Mouse (Mus musculus): ENCODE data around the gene Shq1.

The Shq1 gene

DNA sequence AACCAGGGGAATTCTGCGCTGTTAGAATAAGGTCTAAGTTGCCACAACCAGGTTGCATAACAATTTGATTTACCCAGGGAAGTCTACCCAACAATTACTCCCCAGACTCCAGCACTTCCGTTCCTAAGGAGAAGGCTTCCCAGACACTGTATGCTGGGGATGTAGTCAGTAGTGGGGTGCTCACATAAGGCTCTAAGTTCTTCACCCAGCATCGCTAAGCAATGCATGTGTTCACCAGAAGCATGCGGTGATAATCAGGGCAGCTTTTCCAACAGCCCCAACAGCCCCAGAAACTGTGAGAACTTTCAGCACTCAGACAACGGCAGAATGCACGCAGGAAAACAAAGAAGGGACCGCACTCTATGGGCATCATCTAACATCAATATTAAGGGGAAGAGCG lies 77.1 kb downstream of the Shq1 start:
- no peak for DNase-seq

DNA sequence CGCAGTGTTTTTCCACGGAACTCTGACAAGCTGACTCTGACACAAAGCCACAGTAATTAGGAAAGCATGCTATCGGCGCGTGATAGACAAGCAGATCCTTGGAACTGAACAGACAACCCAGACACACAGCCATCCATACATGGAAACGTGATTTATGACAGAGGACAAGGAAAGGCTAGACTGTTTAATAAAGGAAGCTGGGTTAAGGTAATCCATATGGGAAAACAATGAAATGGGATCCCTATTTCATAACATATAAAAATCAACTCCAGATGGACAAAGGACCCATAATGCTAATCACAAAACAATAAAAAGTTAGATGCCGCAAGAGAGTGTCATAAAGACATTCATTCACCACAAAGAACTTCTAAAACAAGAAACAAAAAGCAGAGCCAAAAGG lies 78.0 kb downstream of the Shq1 start:
- no peak for DNase-seq

DNA sequence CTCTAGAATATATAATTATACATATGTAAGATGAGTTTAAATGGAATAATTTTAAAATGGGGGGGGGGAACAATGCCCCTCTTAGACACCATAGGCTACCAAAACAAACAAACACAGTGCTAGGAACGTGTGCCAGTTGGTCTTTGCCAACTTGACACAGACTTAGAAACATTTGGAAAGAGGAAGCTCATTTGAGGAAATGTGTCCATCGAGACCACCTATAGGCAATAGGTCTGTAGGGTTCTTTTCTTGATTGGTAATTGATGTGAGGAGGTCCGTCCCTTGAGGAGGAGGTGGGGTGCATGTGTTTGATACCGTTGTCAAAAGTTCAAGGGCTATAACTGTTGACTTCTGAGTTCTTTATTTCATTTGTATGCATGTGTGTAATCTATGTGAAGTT lies 80.4 kb downstream of the Shq1 start:
- DNase-seq: no peak

DNA sequence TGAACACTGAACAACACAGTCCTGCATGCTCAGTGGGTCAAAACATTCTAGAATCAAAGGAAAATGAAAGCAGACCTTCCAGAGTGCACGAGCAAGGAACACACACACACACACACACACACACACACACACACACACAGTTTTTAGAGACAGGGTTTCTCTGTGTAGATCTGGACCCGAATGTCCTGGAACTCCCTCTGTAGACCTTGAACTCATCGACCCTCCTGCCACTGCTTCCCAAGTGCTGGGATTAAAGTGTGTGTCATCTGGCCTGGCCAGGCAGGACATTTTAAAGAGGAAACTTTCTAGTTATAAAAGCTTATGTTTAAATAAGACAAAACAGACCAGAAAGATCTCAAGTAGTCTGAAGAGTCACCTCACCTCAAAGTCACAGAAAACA lies 82.1 kb downstream of the Shq1 start:
- DNase-seq: no peak

DNA sequence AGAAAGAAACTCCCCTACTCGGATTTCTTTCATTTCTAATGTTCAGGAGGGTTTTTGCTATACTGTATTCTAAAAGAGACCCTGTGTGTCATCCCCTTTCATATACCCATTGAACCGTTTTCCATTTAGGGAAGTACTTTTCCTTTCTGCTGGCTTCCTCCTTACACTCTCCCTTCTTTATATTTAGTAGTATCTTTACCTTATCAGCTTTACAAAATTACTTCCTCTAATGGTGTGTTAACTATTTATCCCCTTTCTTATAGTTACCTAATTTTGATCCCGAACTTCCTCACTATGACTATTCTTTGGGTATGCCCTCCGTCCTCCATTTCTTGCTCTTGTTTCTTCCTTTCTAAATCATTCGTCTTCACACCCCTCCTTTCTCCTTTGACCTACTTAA lies 84.2 kb downstream of the Shq1 start:
- DNase-seq: no peak

DNA sequence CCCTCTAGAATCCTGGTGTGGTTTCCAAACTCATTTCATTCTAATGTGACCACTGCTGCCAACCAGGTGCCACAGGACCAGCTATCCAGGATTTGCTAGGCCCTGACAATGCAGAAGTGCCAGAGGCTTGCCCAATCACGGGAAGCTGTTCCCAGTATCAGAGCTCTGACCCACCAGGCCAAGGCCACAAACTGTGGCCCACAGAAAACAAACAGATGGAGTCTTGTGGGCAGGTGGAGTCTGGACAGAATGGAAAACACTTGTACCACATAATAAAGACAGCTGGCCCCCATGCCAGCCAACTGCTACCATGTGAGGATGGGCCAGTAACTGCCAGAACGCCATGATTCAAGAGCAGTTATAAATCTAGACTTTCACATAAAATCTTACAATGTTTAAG lies 89.0 kb downstream of the Shq1 start:
- no peak for DNase-seq

DNA sequence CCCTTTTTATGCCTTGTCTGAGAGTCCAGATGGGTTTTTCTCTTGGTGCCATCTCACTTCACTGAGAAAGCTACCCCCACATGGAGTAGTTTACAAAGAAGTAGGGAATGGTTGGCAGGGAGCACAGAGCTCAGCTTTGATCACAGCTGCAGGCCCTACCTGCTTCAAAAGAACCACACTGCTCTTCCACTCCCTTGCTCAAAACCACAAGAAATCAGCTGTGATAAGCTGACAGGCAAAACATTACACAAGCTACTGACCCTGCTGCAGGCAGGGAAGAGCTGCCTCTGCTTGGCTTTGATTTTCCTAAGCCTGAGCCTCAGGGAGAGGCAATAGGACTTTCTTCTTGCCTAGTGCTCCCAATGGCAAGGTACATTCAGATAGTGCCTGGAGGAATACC lies 89.9 kb downstream of the Shq1 start:
- peak; percentile 37 for DNase-seq

DNA sequence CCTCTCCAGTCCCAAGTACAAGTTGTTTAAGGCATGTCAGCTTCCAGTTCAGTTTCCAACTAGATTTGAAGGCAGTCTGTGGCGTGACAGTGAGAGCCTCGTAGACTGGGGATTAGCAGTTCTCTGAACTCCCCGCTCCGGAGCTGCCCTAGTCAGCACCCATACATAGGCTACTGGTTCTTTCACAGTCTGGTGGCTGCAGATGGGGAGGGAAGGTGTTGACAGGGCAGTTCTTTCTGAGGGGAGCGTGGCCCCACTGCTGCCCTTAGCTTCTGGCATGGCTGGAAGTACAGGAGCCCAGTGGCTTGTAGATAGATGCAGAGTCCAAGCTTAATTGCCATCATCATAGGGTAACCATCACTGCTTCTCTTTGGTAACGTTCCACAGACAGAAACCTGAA lies 93.4 kb downstream of the Shq1 start:
- no peak for DNase-seq

DNA sequence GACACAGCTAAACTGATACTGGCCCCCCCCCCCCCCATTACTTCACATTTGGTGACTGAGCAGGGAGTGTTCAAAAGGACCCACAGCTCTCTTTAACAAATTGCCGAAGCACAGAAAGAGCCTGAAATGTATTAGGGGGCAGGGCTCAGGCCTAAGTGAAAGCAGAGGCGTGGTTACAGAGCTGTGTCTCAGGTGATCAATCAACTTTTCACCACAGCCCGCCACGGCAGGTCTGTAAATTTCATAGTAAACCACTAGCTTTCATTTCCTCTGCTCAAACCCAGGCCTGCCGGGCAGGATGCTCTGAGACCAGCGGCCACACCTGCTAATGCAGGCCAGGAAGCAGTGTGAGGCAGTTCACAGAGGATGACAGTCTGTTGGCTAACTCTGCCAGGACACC lies 94.8 kb downstream of the Shq1 start:
- no peak for DNase-seq

DNA sequence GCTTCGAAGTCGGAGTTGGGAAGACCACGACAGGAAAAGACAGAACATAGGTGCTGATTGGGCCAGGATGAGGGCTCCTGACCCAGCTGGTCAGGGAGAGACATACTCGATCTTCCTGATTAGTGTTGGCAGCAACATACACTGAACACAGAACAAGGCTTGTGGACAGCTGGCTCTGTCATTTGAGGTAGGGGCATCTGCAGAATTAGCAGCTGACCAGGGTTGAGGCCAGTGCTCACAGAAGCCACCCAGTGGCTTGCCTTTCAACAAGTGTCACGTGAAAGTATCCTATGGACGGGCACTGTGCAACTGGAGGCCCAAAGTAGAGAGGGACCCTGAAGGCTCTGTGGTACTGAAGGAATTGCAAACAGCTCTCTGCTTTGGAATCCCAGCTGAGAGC lies 104.2 kb downstream of the Shq1 start:
- no peak for DNase-seq

DNA sequence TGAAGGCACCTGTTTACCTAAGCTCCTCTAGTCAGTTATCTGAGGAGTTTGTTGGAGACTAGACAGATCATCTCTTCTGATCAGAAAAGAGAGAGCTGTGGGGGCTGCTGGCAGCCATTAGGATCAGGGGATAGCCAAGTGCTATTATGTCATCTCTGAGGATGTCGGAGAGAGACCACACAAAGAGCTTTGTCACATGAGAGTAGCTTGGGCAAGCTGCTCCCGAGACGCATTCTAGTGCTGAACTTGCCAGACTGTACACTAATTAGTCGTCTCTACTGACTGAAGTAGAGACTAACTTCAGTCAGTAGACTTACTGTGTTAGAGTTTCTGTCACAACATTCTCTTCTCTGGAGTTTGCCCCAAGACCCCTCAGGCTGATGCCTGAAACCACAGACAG lies 106.4 kb downstream of the Shq1 start:
- no peak for DNase-seq

DNA sequence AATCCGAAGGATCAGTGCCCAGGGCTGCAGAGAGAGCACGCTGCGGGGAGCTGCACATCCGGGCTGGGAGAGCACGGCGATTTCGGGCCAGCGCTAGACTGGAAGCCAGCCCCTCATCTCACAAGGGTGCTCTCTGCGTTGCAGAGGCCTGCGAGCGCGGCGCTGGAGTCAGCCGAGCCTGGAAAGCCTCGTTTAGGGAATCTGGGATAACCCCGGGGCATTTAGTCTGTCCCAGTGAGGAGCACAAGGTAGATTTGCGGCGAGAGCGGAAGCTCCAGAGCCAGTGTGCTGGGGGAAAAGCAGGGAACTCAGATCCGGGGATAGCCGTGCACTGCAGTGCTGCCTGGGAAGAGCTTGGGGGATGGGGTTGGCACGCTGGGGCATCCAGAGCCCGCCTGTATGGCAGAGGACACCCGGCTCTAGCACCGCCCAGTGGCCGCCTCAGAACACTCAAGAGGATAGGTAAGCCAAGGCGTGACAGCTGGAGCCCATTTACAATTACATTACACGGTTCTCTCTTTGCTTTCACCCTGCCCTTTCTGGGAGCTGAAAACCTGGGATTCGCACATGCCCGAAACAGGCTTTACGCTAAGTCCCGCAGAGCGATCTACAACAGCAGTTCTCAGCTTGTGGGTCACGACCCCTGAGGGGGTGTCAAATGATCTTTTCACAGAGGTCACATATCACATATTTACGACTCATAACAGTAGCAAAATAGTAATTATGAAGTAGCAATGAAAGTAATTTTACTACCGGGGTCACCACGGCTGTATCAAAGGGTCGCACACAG lies 107.2 kb downstream of the Shq1 start:
- DNase-seq: peak; percentile 76

DNA sequence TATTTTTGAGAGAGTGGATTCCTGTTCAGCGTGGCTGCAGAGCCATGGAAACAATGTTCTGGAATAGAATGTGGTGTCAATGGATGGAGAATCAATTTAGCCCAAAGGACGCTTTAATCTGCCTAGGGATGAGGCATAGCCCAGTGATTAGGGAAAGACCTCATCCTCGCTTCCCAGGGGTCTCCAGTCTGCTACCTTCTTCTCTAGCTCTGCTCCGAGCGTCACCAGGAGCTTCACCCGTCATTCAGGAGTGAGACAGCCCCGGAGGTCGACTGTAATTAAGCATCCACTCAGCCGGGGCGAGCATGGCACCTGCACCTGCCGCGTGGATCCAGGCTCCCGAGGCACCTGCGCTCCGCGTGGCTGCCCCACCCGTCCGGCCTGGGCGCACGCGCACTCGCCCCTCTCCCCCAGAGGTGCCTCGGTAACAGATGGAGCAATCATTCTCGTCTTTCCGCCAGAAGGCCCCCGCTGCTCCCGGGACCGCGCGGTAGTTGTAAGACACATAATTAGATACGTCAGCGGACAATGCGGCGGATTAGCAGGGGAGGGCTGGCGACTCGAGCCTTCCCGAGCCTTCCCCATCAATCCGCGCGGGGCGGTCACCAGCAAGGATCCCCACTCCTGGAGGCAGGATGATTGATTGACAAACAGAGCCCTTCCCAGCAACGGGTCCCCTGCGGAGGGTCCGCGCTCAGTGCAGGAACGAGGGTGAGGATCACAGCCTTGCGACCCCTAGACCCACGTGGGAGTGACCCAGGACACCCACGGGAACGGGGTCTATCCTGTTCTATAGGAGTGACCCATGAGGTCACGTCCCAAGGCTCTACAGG lies 108.0 kb downstream of the Shq1 start:
- DNase-seq: peak; percentile 83

DNA sequence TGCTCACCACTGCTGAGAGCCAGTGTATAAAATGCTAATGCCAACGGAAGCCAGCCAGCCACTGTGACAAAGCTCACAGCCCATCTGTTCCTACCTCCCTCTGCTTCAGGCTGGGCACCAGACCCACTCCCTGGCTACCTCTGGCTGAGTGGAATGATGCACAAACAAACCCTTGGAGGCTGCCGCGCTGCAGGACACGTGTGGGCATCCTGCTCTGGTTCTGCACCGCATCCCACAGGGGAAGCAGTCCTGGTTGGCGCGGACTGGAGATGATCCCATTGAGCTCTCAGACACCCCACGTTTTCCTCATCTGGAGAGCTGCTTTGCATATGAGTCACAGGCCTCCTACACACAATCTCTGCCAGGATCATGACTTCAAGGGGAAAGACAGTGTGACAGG lies 112.9 kb downstream of the Shq1 start:
- DNase-seq: no peak

DNA sequence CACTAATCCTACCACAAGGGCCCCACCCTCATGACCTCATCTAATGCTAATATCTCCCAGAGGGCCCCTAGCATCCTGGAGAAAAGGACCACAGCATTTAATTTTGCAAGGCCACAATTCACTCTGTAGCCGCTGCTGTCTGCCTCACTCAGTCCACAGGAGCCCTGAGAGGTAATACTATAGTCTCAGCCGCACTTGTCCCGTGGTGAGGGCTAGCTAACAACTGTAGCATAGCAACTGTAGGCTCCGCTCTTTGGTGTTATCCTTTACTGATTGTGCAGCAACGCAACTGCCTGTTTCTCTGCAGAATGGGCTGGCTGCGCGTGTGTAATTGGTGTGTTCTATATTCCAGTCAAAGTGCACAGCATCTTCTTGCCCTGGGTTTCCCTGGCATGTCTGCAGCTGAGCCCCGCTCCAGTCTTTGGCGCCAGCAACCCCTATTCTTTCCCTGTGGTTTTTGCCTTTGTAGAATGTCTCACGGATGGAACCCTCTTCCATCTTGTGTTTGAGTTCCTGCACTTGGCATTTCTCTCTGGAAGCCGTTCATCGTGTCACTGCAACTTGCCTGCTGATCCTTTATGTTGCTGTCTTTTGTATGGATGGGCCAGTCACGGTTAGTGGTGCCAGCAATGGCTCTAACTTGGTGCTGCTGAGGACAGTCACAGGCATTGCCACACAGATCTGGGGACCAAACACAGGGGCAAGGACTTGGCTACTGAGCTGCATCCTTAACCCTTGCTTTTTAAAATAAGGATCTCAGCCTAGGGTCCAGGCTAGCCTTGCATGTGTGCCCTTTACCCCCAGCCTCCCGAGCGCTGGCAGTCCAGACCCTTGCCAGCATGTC lies 128.6 kb downstream of the Shq1 start:
- DNase-seq: no peak

DNA sequence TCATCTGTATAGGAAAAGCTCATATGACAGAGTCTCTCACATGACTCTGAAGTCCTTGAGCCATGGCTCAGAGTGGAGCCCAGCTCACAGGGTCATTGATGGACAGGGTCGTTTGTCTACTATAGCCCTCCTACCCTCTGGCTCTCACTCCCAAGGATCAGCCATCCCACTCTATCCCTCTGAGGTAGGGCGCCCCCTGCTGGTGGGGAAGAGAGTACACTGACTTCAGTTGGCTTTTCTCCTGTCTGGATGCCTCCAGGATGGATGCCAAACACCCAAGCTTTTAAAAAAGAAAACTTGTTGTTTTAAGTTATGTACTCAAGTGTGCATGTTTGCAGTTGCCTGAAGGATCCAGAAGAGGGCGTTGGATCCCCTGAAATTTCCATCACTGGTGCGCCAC lies 131.3 kb downstream of the Shq1 start:
- DNase-seq: peak; percentile 35

DNA sequence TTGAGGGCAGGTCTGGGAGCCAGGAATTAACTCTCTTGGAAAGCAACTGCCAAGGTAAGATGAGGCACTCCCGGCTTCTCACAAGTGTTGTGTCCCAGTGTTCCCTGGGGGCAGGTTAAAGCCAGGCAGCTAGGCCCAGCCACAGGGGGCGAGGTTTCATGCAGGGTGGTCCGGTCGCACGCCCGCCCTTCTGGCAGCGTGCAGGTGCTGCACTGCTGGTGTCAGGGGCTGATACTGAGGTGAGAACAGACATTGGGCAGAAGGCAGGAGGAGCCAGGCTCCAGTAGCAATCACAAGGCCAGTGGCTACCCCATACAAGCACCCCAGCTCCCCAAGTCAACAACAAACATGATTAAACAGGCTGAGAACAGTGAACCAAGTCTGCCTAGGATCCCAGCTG lies 132.4 kb downstream of the Shq1 start:
- DNase-seq: no peak

DNA sequence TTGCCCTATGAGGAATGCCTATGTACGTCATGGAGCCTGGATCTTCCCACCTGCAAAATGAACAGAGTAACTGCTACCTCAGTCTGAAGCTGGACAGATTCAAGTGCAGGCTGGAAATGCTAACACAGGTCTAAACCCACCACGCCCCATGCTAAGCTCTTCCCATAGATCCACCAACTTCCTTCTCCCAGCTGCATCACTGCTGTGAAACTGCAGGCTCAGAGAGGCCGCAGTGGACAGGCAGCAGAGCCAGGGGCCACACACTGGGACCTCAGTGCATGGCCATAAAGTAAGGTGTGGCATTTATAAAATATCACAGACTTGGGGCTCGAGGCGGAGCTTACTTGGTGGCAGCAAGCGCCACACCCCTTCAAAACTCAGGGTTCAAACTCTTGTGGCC lies 133.0 kb downstream of the Shq1 start:
- DNase-seq: no peak

DNA sequence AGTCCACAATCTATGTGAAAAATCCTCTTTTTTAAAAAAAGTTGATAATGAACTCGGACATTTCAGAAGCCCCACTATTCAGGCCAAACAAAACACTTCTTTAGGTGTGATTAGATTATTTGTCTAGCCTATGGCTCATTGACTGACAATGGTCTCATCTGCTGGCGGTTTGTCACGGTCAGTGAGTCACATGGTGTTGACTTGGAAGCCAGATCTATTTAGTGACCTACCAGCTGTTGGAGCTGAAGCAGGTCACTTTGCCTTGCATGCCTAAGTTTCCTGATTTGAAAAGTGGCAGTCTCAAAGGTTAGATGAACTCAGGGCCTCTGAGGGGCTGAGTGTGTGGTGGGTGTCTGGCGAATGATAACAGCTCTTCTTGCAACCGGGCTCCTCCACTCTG lies 133.9 kb downstream of the Shq1 start:
- no peak for DNase-seq

DNA sequence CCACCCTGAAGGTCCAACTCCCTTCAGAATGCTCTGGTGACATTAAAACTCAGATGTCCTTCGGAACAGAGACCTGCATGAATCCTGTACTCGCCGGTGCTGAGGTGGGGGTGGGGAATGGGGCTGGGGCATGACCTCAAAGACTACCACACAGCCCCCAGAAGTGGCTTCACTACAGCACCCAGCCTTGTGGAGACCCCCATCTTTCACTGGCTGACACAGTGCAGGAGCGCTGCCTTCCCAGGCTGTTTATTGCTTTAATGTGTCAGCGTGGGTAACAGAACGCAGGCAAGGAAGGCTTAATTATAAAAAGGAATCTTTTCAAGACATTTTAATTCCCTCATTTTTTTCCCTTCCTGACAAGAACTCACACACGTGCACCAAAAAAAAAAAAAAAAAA lies 137.6 kb downstream of the Shq1 start:
- no peak for DNase-seq

DNA sequence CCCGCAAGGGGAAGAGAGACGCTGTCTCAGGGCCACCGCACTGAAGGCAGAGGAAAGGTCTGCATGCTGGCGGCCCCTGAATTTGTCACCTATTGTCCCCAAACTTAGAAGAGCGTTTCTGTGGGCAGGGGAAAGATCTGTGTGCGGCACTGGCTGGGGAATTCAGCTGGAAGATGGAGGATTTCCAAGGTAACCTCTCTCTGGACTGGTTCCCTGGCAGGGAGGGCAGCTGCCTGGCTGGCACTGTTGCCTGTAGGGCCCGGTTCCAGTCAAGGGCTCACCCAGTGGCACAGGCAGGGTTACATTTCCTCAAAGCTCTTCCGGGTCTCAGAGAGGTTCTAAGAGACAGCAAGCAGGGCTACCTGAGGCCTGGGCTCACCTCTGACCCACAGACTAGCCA lies 138.6 kb downstream of the Shq1 start:
- no peak for DNase-seq

DNA sequence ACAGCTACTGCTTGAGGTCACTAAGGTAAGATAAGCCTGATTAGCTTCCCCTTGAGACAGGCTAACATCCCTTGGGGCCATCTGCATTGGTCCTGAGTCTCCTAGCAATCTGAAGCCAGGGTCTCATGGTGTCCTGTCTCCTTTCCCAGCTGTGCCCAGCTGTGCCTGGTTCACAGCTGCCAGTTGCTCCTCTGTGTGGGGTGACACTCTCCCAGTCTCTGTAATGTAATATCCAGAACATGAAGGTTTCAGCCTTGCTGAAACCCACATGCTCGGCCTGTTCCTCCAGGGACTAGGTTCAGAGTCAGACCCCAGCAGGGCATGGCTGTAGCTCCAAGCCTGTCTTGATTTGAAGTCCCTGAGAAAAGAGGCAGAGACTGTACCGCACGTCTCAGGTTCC lies 141.3 kb downstream of the Shq1 start:
- DNase-seq: no peak

DNA sequence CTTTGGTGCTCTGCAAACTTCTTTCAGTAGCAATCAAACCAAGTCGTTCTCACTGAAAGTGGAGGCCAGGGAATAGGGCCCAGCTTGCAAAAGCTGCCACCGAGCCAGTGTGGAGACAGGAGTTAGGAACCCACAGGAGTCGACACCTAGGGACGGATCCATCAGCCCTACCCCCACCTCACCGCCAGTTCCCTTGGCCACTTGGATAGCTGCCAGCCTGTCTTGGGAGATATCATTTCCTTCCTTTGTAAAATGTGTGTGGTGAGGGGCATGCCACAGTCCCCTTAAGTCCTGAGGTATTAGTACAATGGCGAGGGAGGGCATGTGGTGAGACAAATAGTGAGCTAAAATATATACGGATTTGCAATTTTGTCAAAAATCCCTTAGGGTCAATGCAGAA lies 142.4 kb downstream of the Shq1 start:
- DNase-seq: no peak

DNA sequence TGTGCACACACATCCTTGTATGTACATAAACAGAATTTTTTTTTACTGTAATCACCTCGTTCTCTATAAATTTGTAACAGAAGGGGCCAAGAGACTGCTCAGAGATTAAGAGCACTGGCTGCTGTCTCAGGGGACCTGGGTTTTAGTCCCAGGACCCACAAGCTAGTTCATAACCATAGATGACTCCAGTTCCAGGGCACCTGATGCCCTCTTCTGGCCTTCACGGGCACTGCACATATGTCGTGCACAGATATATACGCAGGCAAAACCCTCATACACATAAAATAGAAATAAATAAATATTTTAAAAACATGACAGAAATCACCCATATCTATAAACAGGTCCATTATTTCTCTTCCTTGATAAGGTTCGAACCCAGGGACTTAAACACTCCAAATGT lies 143.0 kb downstream of the Shq1 start:
- DNase-seq: peak; percentile 31

Data from thymus, postnatal 14 days (tissue).